Mouse (Mus musculus) left cerebral cortex, adult 8-10 months (tissue): ENCODE results near the gene Hist1h1d. TPM values are rescaled to one million over a fixed set of nuclear protein-coding genes. Genes with fewer than 3 reads are reported as not detected.
"Not testable (repeated sequence)": the region's sequence is repeated elsewhere in the genome, so short reads cannot be mapped to it uniquely, and the experiment has no call there.

ENCODE experiments used
- DNase-seq, 2 experiments: peaks; one replicate each; pipeline ENCODE4 v3.0.0; 2022; ENCODE audit warnings: low spot score in 2 of 2
- total RNA-seq, 4 experiments: library from RNA; stranded (reverse); gene quantifications; 2 replicates each; pipeline ENCODE4 v1.2.4; 2022

Hist1h1d gene
- total RNA-seq, 4 experiments from 2014 or later, result 3.4 to 4.2 (median 3.5) TPM

- no peak for DNase-seq
Observed at GRCm38 (mm10) chr13:23529480-23530165, 23.4 kb upstream of the Hist1h1d start.

- peak; percentile 36 to 69 for DNase-seq
Observed at GRCm38 (mm10) chr13:23530181-23530900, 22.7 kb upstream of the Hist1h1d start.

GRCm38 (mm10) chr13:23530901-23531875 lies 21.9 kb upstream of the Hist1h1d start, which contains the start of gene Hist1h4h:
Hist1h4h (plus strand) TSS chr13:23531050.
- DNase-seq, result peak; percentile 97 to 98

- DNase-seq, result no peak
Observed at GRCm38 (mm10) chr13:23532262-23533075, 20.6 kb upstream of the Hist1h1d start.

- peak in 1 of 2 experiments; percentile 78 for DNase-seq
Observed at GRCm38 (mm10) chr13:23533560-23534367, 19.3 kb upstream of the Hist1h1d start, which contains the start of gene Hist1h2af. Hist1h2af (plus strand) TSS chr13:23533906.

- DNase-seq, result peak in 1 of 2 experiments; percentile 35
Observed at GRCm38 (mm10) chr13:23534368-23535131, 18.5 kb upstream of the Hist1h1d start.

- DNase-seq, result peak; percentile 75 to 92
Observed at GRCm38 (mm10) chr13:23535137-23536075, 17.7 kb upstream of the Hist1h1d start, which contains the start of gene Hist1h3g. Hist1h3g (plus strand) TSS chr13:23535422.

GRCm38 (mm10) chr13:23536076-23536822 lies 16.8 kb upstream of the Hist1h1d start:
- no peak for DNase-seq

- no peak for DNase-seq
Observed at GRCm38 (mm10) chr13:23537006-23537710, 15.9 kb upstream of the Hist1h1d start.

- DNase-seq, result no peak
Observed at GRCm38 (mm10) chr13:23538249-23538648, 14.8 kb upstream of the Hist1h1d start.

- not testable (repeated sequence) for DNase-seq
Observed at GRCm38 (mm10) chr13:23539821-23540220, 13.2 kb upstream of the Hist1h1d start.

GRCm38 (mm10) chr13:23541497-23541896 lies 11.6 kb upstream of the Hist1h1d start:
- no peak for DNase-seq

GRCm38 (mm10) chr13:23542225-23542980 lies 10.7 kb upstream of the Hist1h1d start:
- DNase-seq, result not testable (repeated sequence)

- DNase-seq, result peak in 1 of 2 experiments; percentile 85
Observed at GRCm38 (mm10) chr13:23542999-23543607, 10.0 kb upstream of the Hist1h1d start, which contains the start of gene Hist1h2bh. Hist1h2bh (minus strand) TSS chr13:23543392.
